Mouse (Mus musculus) myocyte (in vitro differentiated cells): ENCODE measurements around the gene Avpr1b.

Source experiments
- CEBPB ChIP-seq: IDR thresholded peaks from 2 replicates; pipeline ENCODE4 v1.6.1; 2011; ENCODE audit warnings: mild to moderate bottlenecking, moderate library complexity; ENCODE audit not compliant: poor library complexity, insufficient read depth, severe bottlenecking
- E2F4 ChIP-seq: IDR thresholded peaks from one replicate; pipeline ENCODE4 v1.6.1; 2011; ENCODE audit warnings: mild to moderate bottlenecking, control low read depth, moderate library complexity; ENCODE audit not compliant: insufficient read depth
- MAX ChIP-seq: IDR thresholded peaks from one replicate; pipeline ENCODE4 v1.6.1; 2011; ENCODE audit warnings: low read depth, mild to moderate bottlenecking, control low read depth
- MYOD1 ChIP-seq, 3 experiments: IDR thresholded peaks; one replicate each; pipeline ENCODE4 v1.6.1; 2011; ENCODE audit warnings: control low read depth in 2 of 3, low read depth in 2 of 3, mild to moderate bottlenecking in 2 of 3, moderate library complexity in 1 of 3; ENCODE audit not compliant: insufficient read length in 2 of 3, control insufficient read depth in 1 of 3
- MYOG ChIP-seq, 3 experiments: IDR thresholded peaks; one replicate each; pipeline ENCODE4 v1.6.1; 2011; ENCODE audit warnings: control low read depth in 2 of 3, low read depth in 2 of 3, mild to moderate bottlenecking in 2 of 3; ENCODE audit not compliant: insufficient read length in 2 of 3, control insufficient read depth in 1 of 3, insufficient read depth in 1 of 3
- POLR2A ChIP-seq: IDR thresholded peaks from one replicate; pipeline ENCODE4 v1.6.1; 2011; ENCODE audit warnings: low read depth, mild to moderate bottlenecking, control low read depth, moderate library complexity; ENCODE audit not compliant: insufficient read length
- POLR2AphosphoS2 ChIP-seq: IDR thresholded peaks from one replicate; pipeline ENCODE4 v1.6.1; 2011; ENCODE audit warnings: low read depth, control low read depth; ENCODE audit not compliant: insufficient read length
- REST ChIP-seq: IDR thresholded peaks from one replicate; pipeline ENCODE4 v1.6.1; 2011; ENCODE audit warnings: mild to moderate bottlenecking, control low read depth, moderate library complexity; ENCODE audit not compliant: insufficient read depth, insufficient read length
- TCF12 ChIP-seq: IDR thresholded peaks from one replicate; pipeline ENCODE4 v1.6.1; 2011; ENCODE audit warnings: mild to moderate bottlenecking, control low read depth; ENCODE audit not compliant: poor library complexity, insufficient read depth, severe bottlenecking

DNA sequence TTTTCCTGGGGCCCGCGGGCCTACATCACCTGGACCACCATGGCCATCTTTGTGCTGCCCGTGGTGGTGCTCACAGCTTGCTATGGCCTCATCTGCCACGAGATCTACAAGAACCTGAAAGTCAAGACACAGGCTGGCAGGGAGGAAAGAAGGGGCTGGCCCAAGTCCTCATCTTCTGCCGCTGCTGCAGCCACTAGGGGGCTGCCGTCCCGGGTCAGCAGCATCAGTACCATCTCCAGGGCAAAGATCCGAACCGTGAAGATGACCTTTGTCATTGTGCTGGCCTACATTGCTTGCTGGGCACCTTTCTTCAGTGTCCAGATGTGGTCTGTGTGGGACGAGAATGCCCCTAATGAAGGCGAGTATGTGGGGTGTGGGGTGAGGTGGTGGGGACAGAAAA, 1.3 kb downstream of the Avpr1b start:
- no peak for TF ChIP-seq TCF12
- no peak for TF ChIP-seq POLR2A
- no peak for TF ChIP-seq MYOG (IDR thresholded peaks at IDR 0.05; ENCODE audit: control insufficient read depth in 1 of 3, insufficient read depth in 1 of 3, insufficient read length in 2 of 3, low read depth in 2 of 3)
- TF ChIP-seq E2F4, result no peak
- TF ChIP-seq MAX, result no peak
- TF ChIP-seq REST, result no peak
- TF ChIP-seq CEBPB, result no peak
- TF ChIP-seq POLR2AphosphoS2, result no peak
- no peak for TF ChIP-seq MYOD1 (IDR thresholded peaks at IDR 0.05; ENCODE audit: control insufficient read depth in 1 of 3, insufficient read length in 2 of 3, low read depth in 2 of 3)
